Mouse (Mus musculus): ENCODE data around the gene Ano6.

- TF ChIP-seq EP300 (IDR thresholded peaks at IDR 0.05) (no peak), CTCF (IDR thresholded peaks at IDR 0.05) (no peak)
Observed at GRCm38 (mm10) chr15:95882436-95882835, 91.8 kb downstream of the Ano6 start.
